Mouse (Mus musculus) lung, embryonic 14.5 days (tissue): ENCODE measurements at regions not wholly inside any gene's neighbourhood (a gene's known extent, or its start where the extent isn't known, plus 50 kb on each side); places are given as distances from the start of the nearest gene placed in this dataset.

ENCODE experiments used
- ATAC-seq: fragments of 200-750 bp; cut with Nextera tagmentation; 2 replicates; pipeline ENCODE4 v1.8.0; 2017; ENCODE audit warnings: mild to moderate bottlenecking, moderate TSS enrichment, moderate library complexity; ENCODE audit not compliant: insufficient read depth
- DNase-seq: peaks from one replicate; pipeline ENCODE4 v3.0.0-alpha.2; 2015
- H3K27ac ChIP-seq: fragments of 300-500 bp; sonication (generic); 2 replicates; pipeline ENCODE4 v1.5.1; 2014; ENCODE audit warnings: low read depth, mild to moderate bottlenecking, moderate library complexity
- H3K27me3 ChIP-seq: fragments of 300-500 bp; sonication (generic); 2 replicates; pipeline ENCODE4 v1.6.1; 2014; ENCODE audit warnings: low read length, control low read depth; ENCODE audit not compliant: insufficient read depth
- H3K36me3 ChIP-seq: fragments of 300-500 bp; sonication (generic); 2 replicates; pipeline ENCODE4 v1.6.1; 2014; ENCODE audit warnings: control low read depth; ENCODE audit not compliant: insufficient read depth
- H3K4me1 ChIP-seq: fragments of 300-500 bp; sonication (generic); 2 replicates; pipeline ENCODE4 v1.6.1; 2014; ENCODE audit warnings: antibody characterized with exemption, control low read depth; ENCODE audit not compliant: insufficient read depth
- H3K4me2 ChIP-seq: fragments of 300-500 bp; sonication (generic); 2 replicates; pipeline ENCODE4 v1.6.1; 2014; ENCODE audit warnings: mild to moderate bottlenecking
- H3K4me3 ChIP-seq: fragments of 300-500 bp; sonication (generic); 2 replicates; pipeline ENCODE4 v1.5.1; 2014; ENCODE audit warnings: low read depth, low read length
- H3K9ac ChIP-seq: fragments of 300-500 bp; sonication (generic); 2 replicates; pipeline ENCODE4 v1.6.1; 2014
- H3K9me3 ChIP-seq: fragments of 300-500 bp; sonication (generic); 2 replicates; pipeline ENCODE4 v1.6.1; 2016; ENCODE audit warnings: low read depth, low read length, control low read depth
- CTCF ChIP-seq: IDR thresholded peaks from 2 replicates; pipeline ENCODE4 v1.5.1; 2016; ENCODE audit warnings: antibody characterized with exemption, low read depth
- WGBS: fragments of 180-500 bp; shearing (Covaris S2); extraction: QIAGEN DNeasy Blood & Tissue Kit; methylation state at CpG from one replicate; pipeline ENCODE4 v1.1.7; 2014; 5-methylcytosine and 5-hydroxymethylcytosine counted together

DNA sequence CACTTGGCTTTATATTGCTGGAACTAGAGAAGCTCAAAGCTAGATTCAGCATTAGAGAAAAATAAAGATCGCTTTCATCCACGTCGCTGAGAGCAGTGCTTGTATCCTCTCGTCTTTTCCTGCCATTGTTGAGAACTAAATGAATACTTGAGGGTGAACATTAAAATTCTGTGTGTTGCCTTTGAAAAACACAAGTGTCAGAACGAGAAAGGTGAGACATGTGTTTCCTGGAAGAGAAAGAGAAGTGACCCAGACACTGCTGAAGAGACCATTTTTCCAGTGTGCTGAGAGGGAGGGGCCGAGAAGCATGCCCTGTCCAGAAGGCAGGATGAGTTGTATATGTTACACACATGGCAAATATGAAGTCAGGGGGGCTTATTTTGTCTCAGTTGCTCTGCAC is 77.5 kb upstream of the Prep start:
- no peak overlapping the region for H3K27ac ChIP-seq
- no peak overlapping the region for H3K4me2 ChIP-seq
- H3K27me3 ChIP-seq: no peaks in the 10 kb centered on the region
- H3K4me1 ChIP-seq: no peaks in the 10 kb centered on the region
- 66% methylated on average over 6 of the region's 6 CpGs for WGBS
- no peak overlapping the region for H3K4me3 ChIP-seq
- H3K9me3 ChIP-seq: no peaks in the 10 kb centered on the region
- ATAC-seq: no peak
- no peak for DNase-seq
- no peak for TF ChIP-seq CTCF
- H3K36me3 ChIP-seq: no peaks in the 10 kb centered on the region
- no peak overlapping the region for H3K9ac ChIP-seq

- no peak overlapping the region for H3K4me3 ChIP-seq
- H3K4me1 ChIP-seq: no peaks in the 10 kb centered on the region
- WGBS: 68% methylated on average over 8 of the region's 8 CpGs
- no peak overlapping the region for H3K27ac ChIP-seq
- ATAC-seq (no peak), DNase-seq (no peak)
- no peak overlapping the region for H3K4me2 ChIP-seq
- no peak overlapping the region for H3K9ac ChIP-seq
- no peak for TF ChIP-seq CTCF
- H3K9me3 ChIP-seq: no peaks in the 10 kb centered on the region
- no peaks in the 10 kb centered on the region for H3K27me3 ChIP-seq
- H3K36me3 ChIP-seq: no peaks in the 10 kb centered on the region
These were observed 78.2 kb upstream of the Prep start for GRCm38 (mm10) chr10:44988756-44989155.

DNA sequence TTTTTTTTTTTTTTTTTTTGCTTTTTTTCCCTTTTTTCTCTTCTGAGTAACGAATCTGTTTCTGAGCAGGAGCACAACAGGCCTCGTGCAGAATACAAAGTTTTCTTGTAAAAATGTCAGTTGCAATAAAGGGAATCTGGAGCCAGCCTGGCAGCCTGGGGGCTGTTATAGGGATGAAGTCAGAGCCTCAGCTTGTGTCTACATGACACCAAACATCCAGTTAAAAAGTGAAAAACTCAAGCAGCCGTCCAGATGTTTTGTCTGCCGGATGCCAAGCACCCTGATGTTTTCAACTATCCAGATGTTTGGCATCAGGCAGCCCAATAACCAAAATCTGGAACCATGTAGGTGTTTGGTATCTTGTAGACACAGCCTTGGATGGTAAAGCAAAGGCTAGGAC is 79.4 kb upstream of the Prep start:
- peak; percentile 53 for DNase-seq
- no peaks in the 10 kb centered on the region for H3K27me3 ChIP-seq

GRCm38 (mm10) chr10:44981913-44982312 is 85.1 kb upstream of the Prep start:
- peak; percentile 63 for DNase-seq
- ATAC-seq: no peak

More for the DNA sequence above, 79.4 kb upstream of the Prep start:
- H3K4me2 ChIP-seq: no peak overlapping the region
- no peak overlapping the region for H3K9ac ChIP-seq
- H3K4me1 ChIP-seq: no peaks in the 10 kb centered on the region
- TF ChIP-seq CTCF: no peak
- no peak for ATAC-seq
- H3K4me3 ChIP-seq: no peak overlapping the region
- no peak overlapping the region for H3K27ac ChIP-seq
- H3K36me3 ChIP-seq: no peaks in the 10 kb centered on the region
- H3K9me3 ChIP-seq: no peaks in the 10 kb centered on the region
- WGBS: 59% methylated on average over 4 of the region's 4 CpGs

GRCm38 (mm10) chr10:44976815-44977214 is 90.2 kb upstream of the Prep start:
- H3K9me3 ChIP-seq: no peaks in the 10 kb centered on the region
- 93% methylated on average over 2 of the region's 2 CpGs for WGBS

More at GRCm38 (mm10) chr10:44981913-44982312, 85.1 kb upstream of the Prep start:
- no peak for TF ChIP-seq CTCF
- Histone ChIP-seq H3K4me2 (no peak overlapping the region), H3K4me1 (0 out of 2 replicates have a peak, but pooled peaks cover 4% of the 10 kb centered on the region), H3K27ac (no peak overlapping the region), H3K27me3 (no peaks in the 10 kb centered on the region), H3K9ac (no peak overlapping the region), H3K4me3 (no peak overlapping the region), H3K36me3 (no peaks in the 10 kb centered on the region), H3K9me3 (no peaks in the 10 kb centered on the region)
- 33% methylated on average over 2 of the region's 2 CpGs for WGBS

DNA sequence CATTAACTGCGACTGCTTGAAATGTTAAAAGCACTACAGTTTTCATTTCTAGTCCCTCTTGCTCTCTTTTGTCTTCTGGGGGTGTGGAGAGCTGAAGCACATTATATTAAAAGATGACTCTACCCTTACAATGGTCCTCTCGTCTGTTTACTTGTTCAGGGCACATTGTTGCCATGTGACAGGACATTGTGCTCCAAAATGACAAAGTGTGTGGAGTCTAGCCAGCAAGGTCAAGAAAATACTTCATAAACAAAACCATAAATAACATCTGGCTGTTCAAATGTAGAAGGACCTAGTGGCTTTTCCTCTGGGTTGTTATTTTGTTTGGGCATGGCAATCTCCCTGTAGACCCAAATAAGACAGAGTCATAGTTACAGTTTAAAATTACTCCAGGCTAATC is 95.1 kb upstream of the Prep start:
- 63% methylated on average over 2 of the region's 2 CpGs for WGBS
- H3K9me3 ChIP-seq: no peaks in the 10 kb centered on the region
- no peak overlapping the region for H3K4me2 ChIP-seq
- H3K27ac ChIP-seq: no peak overlapping the region
- ATAC-seq (no peak), DNase-seq (no peak)
- H3K4me1 ChIP-seq: no peaks in the 10 kb centered on the region
- no peaks in the 10 kb centered on the region for H3K27me3 ChIP-seq
- H3K36me3 ChIP-seq: no peaks in the 10 kb centered on the region
- no peak for TF ChIP-seq CTCF
- H3K4me3 ChIP-seq: no peak overlapping the region
- no peak overlapping the region for H3K9ac ChIP-seq

More at GRCm38 (mm10) chr10:44976815-44977214, 90.2 kb upstream of the Prep start:
- no peaks in the 10 kb centered on the region for H3K36me3 ChIP-seq
- no peak overlapping the region for H3K27ac ChIP-seq
- H3K4me3 ChIP-seq: no peak overlapping the region
- ATAC-seq (no peak), DNase-seq (no peak)
- no peaks in the 10 kb centered on the region for H3K27me3 ChIP-seq
- 0 out of 2 replicates have a peak, but pooled peaks cover 4% of the 10 kb centered on the region for H3K4me1 ChIP-seq
- TF ChIP-seq CTCF: no peak
- no peak overlapping the region for H3K4me2 ChIP-seq
- H3K9ac ChIP-seq: no peak overlapping the region

GRCm38 (mm10) chr10:44959968-44960367 is 107.0 kb upstream of the Prep start:
- no peaks in the 10 kb centered on the region for H3K27me3 ChIP-seq
- ATAC-seq: no peak
- 90% methylated on average over 3 of the region's 3 CpGs for WGBS

More at GRCm38 (mm10) chr10:44959968-44960367, 107.0 kb upstream of the Prep start:
- no peak for TF ChIP-seq CTCF
- DNase-seq: no peak
- H3K9ac ChIP-seq: no peak overlapping the region
- no peaks in the 10 kb centered on the region for H3K9me3 ChIP-seq
- H3K4me3 ChIP-seq: no peak overlapping the region
- no peak overlapping the region for H3K4me2 ChIP-seq
- no peaks in the 10 kb centered on the region for H3K4me1 ChIP-seq
- no peaks in the 10 kb centered on the region for H3K36me3 ChIP-seq
- no peak overlapping the region for H3K27ac ChIP-seq
